Mouse (Mus musculus): ENCODE data around the gene Gm20532. TPM values are rescaled to one million over a fixed set of nuclear protein-coding genes. Genes with fewer than 3 reads are reported as not detected.

Gm20532 gene
- polyA plus RNA-seq, 1 experiment, result not detected

DNA sequence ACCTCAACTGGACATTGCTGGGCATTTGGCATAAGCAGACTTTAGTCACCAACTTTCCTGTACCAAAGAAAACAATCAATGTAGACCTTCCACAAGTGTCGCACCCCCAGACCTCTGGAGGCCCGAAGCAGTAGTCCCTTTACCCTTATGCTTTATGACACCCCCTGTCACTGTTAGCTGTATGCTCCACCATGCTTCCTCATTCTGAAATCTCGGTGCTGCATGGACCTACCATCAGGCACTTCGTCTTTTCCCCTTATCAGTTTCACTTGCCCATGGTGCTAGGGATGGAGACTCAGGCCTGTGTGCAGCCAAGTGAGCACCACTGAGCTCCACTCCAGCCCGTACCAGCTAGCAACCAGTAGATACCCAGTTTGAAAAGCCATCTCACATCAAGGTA lies 51.6 kb downstream of the Gm20532 start:
- no peak for DNase-seq (ENCODE audit: low read depth)
- TF ChIP-seq POLR2A (IDR thresholded peaks at IDR 0.05; ENCODE audit: borderline replicate concordance, extremely low read depth, insufficient read depth, insufficient read length, poor library complexity, severe bottlenecking) (no peak), CTCF (IDR thresholded peaks at IDR 0.05; ENCODE audit: borderline replicate concordance, extremely low read depth, insufficient read depth, insufficient read length) (no peak)

DNA sequence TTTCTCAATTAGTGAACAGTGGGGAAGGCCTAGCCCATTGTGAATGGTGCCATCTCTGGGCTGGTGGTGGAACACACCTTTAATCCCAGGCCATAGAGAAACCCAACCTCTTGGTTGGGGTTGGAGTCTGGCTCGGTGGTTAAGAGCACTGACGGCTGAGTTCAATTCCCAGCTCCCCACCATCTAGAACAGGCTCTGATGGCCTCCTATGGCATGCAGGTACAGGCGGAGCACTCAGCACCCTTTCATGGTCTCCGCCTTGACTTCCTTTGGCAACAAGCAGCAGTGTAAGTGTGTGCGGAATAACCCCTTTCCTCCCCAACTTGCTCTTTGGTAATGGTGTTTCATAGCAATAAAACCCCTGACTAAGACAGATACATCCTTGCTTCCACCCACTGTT lies 52.1 kb downstream of the Gm20532 start:
- TF ChIP-seq CTCF (IDR thresholded peaks at IDR 0.05; ENCODE audit: borderline replicate concordance, extremely low read depth, insufficient read depth, insufficient read length) (no peak), POLR2A (IDR thresholded peaks at IDR 0.05; ENCODE audit: borderline replicate concordance, extremely low read depth, insufficient read depth, insufficient read length, poor library complexity, severe bottlenecking) (no peak)
- no peak for DNase-seq (ENCODE audit: low read depth)

- DNase-seq (ENCODE audit: low read depth), result peak; percentile 74
- TF ChIP-seq CTCF (IDR thresholded peaks at IDR 0.05; ENCODE audit: borderline replicate concordance, extremely low read depth, insufficient read depth, insufficient read length) (peak; percentile 59; the same call in 1 of the 2 replicates), POLR2A (IDR thresholded peaks at IDR 0.05; ENCODE audit: borderline replicate concordance, extremely low read depth, insufficient read depth, insufficient read length, poor library complexity, severe bottlenecking) (no peak)
Observed at GRCm38 (mm10) chr2:26639083-26639482, 52.6 kb downstream of the Gm20532 start.

DNA sequence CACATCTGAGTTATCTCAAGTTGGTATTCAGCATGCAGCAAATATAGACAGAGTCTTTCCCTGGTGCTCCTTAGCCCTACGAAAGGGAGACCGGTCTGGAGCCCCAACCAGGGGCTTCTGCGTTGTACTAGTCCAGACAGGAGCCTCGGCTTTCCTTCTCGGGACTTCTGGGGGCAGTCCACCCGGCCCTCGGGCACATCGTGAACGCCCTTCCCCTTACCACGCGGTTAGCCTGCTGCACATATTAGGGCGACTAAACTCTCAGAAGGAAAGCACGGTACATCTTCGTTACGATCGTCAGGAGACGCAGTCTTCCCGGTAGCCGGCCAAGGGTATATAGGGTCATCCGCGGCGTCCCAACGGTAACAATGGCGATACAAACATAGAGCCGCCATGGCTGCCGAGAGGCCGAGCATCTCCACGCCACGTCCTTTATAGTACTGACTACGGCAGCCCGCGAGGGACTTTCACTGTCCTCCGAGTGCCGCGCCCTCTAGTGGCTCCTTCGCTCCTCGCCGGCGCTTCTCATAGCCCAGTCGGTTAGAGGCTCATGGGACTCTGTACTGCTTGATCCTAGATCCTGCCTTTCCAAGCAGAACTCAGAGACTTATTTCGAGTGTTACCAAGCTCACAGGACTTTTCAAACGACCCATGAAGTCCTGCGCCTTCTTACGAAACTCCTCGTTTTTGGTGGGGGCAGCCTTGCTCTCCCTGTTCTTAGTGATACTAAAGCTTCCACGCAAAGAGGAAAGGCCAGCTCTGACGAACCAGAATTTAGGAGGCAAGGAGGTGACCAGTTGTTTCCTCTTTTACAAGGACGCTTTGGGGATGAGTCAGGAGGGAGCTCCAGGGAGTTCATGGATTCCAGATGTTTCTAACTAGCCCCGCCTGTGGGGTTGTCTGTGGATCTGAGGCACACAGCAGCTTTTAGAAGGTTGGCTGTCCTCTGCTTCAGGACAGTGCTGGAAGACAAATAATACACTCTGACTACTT lies 53.7 kb downstream of the Gm20532 start:
- TF ChIP-seq CTCF (IDR thresholded peaks at IDR 0.05; ENCODE audit: borderline replicate concordance, extremely low read depth, insufficient read depth, insufficient read length) (peak; percentile 95), POLR2A (IDR thresholded peaks at IDR 0.05; ENCODE audit: borderline replicate concordance, extremely low read depth, insufficient read depth, insufficient read length, poor library complexity, severe bottlenecking) (peak; percentile 92; the same call in 1 of the 2 replicates)
- DNase-seq (ENCODE audit: low read depth), result peak; percentile 97

DNA sequence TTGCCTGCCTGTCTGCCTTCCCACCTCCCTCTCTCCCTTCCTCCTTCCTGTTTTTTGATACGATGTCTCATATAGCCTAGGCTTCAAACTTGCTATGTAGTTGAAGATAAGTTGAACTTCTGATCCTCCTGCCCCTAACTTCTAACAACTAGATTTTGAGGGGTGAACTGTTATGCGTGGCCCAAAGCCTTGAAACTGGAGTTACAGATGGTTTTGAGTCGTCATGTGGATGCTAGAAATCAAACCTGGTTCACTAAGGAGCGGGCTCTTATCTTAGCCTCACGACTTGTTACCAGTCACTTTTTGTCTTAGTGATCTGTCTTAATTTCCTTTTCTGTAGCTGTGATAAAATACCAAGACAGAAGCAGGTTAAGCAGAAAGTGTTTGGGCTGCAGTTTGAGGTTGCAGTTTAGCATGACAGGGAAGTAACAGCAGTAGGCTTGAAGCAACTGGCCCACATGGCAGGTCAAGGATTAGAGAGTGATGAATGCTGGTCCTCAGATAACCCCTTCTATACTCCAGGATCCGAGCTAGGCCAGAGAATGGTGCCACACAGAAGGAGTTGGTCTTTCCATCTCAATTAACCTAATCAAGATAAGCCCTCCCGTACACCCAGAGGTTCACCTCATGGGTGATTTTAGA lies 54.7 kb downstream of the Gm20532 start:
- TF ChIP-seq POLR2A (IDR thresholded peaks at IDR 0.05; ENCODE audit: borderline replicate concordance, extremely low read depth, insufficient read depth, insufficient read length, poor library complexity, severe bottlenecking) (no peak), CTCF (IDR thresholded peaks at IDR 0.05; ENCODE audit: borderline replicate concordance, extremely low read depth, insufficient read depth, insufficient read length) (no peak)
- no peak for DNase-seq (ENCODE audit: low read depth)

DNA sequence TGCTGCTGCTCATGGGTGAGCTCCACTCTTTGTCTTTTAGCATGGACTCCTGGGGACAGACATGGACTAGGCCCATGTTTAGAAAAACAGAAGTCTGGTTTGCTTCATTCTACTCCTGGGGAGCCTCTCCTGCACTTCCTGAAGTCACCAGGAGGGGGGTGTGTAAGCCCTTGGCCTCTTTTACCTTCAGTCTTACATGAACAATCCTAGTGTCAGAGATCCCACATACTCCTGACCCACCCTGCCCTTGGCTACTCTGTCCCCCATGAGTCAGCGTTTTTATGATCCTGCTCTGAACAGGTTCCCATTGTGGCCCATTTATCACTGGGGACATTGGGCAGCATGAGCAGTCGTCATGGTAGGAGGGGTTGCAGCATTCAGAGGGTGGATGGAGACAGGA lies 57.5 kb downstream of the Gm20532 start:
- DNase-seq (ENCODE audit: low read depth), result no peak
- TF ChIP-seq POLR2A (IDR thresholded peaks at IDR 0.05; ENCODE audit: borderline replicate concordance, extremely low read depth, insufficient read depth, insufficient read length, poor library complexity, severe bottlenecking) (no peak), CTCF (IDR thresholded peaks at IDR 0.05; ENCODE audit: borderline replicate concordance, extremely low read depth, insufficient read depth, insufficient read length) (peak; percentile 48; the same call in 1 of the 2 replicates)

DNA sequence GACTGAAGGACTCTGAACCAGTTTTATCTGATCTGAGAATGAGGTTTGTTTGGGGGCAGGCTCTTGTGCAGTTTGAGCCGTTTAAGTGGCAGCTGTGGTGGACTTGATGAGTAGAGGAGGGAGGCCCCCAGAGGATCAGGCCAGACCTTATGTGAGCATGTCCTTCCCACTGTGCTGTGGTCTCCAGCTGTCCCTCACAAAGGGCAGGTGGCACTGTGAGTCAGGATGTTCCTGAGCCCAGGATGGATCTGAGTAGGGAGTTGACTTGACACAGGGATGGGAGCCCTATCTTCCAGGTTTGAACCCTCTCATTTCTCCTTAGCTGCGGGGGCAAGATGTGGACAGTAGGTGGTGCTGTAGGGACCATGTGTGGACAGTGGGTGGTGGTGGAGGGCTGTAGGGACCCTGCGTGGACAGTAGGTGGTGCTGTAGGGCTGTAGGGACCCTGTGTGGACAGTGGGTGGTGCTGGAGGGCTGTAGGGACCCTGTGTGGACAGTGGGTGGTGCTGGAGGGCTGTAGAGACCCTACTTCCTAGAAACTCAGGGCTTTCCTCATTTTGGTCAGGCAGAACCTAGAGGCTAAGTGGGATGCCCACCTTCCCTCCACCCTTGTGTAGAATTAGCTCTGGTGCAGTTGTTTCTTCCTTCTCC lies 60.3 kb downstream of the Gm20532 start:
- DNase-seq (ENCODE audit: low read depth), result peak; percentile 94
- TF ChIP-seq CTCF (IDR thresholded peaks at IDR 0.05; ENCODE audit: borderline replicate concordance, extremely low read depth, insufficient read depth, insufficient read length) (peak; percentile 100), POLR2A (IDR thresholded peaks at IDR 0.05; ENCODE audit: borderline replicate concordance, extremely low read depth, insufficient read depth, insufficient read length, poor library complexity, severe bottlenecking) (no peak)

GRCm38 (mm10) chr2:26654687-26655086 lies 68.2 kb downstream of the Gm20532 start:
- DNase-seq (ENCODE audit: low read depth), result no peak
- TF ChIP-seq CTCF (IDR thresholded peaks at IDR 0.05; ENCODE audit: borderline replicate concordance, extremely low read depth, insufficient read depth, insufficient read length), result no peak
- no peak for TF ChIP-seq POLR2A (IDR thresholded peaks at IDR 0.05; ENCODE audit: borderline replicate concordance, extremely low read depth, insufficient read depth, insufficient read length, poor library complexity, severe bottlenecking)

DNA sequence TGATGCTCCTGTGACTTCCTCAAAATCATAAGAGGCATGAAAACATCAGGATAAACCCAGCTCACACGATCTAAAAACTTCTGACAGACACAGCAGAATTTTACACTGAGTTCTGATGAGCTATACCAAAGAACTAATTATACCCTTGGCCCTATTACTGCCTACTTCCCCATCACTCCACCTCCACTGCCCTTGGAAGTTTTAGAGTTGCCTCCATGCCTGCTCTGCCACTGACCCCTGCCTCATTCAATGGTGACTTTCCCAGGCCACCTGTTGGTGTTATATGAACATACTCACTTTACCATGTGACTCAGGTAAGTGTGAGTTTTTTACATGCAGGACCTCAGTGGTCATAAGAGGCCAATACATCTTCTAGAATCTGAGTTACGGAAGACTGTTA lies 71.0 kb downstream of the Gm20532 start:
- DNase-seq (ENCODE audit: low read depth), result no peak
- no peak for TF ChIP-seq POLR2A (IDR thresholded peaks at IDR 0.05; ENCODE audit: borderline replicate concordance, extremely low read depth, insufficient read depth, insufficient read length, poor library complexity, severe bottlenecking)
- no peak for TF ChIP-seq CTCF (IDR thresholded peaks at IDR 0.05; ENCODE audit: borderline replicate concordance, extremely low read depth, insufficient read depth, insufficient read length)

- DNase-seq (ENCODE audit: low read depth), result no peak
- TF ChIP-seq POLR2A (IDR thresholded peaks at IDR 0.05; ENCODE audit: borderline replicate concordance, extremely low read depth, insufficient read depth, insufficient read length, poor library complexity, severe bottlenecking) (no peak), CTCF (IDR thresholded peaks at IDR 0.05; ENCODE audit: borderline replicate concordance, extremely low read depth, insufficient read depth, insufficient read length) (peak; percentile 5; the same call in 1 of the 2 replicates)
Observed at GRCm38 (mm10) chr2:26661143-26661752, 74.8 kb downstream of the Gm20532 start.

Measured in brain, embryonic 14.5 days (tissue).